Mouse (Mus musculus) retina, postnatal 7 days (tissue): Measurements from ENCODE around the gene Agap1.

Experiments
- DNase-seq: peaks from one replicate; pipeline ENCODE4 v3.0.0-alpha.2; 2012; ENCODE audit warnings: low read depth, low spot score

Gene Agap1

DNA sequence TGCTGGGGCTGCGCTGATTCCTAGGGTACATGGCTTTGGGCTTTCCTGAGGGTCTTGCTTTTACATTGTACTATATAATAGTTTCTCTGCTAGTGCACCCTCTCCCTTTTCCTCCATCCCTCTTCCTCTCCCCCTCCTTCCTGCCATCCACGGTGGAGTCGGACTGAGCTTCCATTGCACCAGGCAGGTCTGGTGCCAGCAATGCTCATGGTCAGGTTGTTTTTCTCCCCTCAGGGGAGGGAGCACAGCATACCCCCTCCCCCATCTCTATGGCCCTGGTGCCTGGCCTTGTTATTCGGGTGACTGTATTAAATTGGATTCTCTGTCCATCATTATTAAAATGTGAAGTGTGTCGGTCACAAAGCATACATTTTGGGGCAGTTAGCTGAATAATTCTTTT, 259.1 kb downstream of the Agap1 start:
- no peak for DNase-seq

DNA sequence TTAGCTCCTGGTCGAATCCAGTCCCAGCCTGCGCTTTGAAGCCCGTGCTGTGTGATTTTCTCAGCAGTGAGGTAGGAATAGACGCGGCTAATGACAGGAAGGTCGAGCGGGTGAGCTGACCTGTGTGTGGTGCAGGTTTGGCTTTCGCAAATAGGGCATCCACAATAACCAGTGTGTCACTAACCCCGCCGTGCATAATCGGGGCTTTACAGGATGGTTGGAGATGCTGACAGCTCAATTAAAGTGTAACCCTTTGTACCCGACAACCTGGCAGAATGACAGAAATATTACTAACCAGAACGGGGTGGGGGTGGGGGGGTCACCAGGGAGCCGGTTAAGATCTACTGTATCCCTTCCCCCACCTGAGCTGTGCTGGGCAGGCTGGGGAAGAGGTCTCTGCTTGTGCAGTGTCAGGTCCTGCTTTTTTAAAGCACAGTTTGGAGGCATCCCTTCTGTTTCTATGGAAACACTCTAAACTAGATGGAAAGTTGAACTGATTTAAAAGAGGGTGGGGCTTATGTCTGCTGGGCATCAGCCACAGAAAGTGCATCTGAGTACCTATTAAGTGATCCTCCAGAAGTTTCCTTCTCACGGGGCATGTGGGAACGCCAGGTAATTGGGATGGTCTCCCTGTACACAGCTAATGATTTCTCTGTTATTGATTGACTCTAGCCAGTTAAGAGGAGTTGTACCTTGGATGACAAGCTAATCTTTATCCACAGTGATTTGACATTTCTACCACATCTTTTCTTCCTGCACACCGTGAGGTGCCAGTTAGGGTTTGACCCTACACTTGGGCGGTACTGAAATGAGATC, 259.8 kb downstream of the Agap1 start:
- no peak for DNase-seq

DNA sequence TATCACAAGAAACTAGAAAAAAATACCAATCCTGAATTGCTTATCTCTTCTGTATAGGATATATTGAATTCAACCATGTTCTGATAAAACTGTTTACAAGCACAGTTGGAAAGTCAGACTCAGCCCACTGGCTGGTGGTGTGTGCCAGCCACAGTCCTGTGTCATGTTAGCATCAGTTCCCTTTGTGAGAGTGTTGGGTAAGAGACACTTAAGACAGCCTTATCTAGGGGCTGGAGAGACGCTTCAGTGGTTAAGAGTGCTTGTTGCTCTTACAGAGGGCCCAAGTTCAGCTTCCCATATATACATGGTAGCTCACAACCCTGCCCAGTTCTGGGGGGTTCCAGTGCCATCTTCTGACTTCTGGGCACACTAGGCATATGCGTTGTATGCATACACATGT, 261.6 kb downstream of the Agap1 start:
- no peak for DNase-seq

DNA sequence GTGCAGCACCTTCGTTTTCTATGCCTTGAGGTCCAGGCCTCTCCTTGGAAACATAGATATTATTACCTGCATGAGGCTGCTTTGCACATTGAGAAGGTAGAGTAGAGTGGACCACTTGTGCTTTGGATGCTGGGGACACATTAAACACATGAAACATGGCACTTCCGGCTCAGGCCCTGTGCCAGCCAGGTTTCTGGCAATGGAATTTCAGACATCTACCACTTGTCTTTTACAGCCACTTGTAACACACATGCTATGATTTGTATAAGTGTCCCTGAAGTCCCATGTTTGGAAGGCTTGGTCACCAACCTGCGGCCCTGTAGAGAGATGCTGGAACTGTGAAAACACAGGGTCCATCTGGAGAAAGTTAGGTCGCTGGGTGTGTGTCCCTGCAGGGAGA, 262.5 kb downstream of the Agap1 start:
- DNase-seq, result no peak

DNA sequence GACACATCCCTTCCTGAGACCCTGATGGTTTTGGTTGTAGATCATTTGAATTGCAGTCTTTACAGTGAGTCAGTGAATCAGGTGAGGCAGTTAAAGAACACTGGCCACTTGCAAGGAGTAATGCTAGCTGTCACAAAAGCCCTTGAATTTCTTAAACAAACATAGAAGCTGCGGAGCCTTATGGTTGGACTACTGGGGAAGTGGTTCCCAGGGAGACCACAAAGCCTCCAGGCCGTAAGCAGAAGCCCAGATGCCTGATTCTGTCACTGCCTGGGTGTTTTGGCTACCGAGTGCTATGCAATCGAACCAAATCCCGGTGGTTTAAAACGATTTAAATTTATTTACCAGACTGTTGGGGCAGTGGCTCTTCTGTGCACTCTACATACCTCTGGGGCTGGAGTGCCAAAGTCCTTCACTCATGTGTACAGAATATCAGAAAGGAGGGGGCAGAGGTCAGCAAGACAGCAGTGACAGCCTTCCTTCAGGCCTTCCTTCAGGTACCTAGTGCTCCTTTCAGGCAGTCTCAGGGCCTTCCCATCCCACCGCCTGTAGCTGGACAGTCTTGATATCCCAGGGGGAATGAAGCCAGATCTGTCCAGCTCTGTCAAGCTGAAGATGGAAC, 264.3 kb downstream of the Agap1 start:
- no peak for DNase-seq

DNA sequence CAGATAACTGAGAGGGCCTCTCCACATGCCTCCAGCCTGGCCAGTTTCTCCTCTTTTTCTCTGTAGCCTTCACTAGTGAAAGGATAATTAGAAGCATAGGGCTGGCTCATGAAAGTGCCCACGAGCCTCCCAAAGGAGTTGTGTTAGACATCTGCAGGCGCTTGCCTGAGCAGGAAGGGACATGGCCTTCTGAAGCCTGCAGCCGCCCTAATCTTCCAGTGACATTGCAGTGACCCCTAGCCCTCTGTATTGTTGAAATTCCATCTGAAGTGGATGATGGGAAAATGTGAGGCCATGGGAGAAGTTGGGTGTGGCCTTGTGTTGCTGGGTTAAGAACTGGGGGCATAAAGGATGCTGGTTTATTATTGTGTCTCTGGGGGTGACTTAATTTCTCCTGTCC, 269.5 kb downstream of the Agap1 start:
- DNase-seq, result no peak

- DNase-seq, result no peak
These were observed 269.9 kb downstream of the Agap1 start for GRCm38 (mm10) chr1:89724555-89724954.

DNA sequence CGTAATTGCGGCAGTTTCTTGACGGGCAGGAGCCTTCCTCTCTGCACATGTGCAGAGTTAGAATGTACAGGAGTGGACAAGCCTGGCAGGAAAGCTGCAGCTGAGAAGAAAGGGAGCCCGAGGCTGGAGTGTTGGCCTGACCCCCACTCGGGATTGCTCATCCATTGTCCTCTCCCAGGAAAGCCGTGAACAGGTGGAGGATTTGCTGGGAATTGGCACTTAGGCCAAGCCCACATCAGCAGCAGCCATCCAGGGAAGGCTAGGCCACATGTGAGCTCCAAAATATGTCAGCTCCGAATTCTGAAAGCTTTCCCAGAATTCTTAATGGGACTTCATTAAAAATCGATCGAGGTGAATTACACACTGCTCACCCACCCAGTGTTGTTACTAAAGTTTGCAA, 270.4 kb downstream of the Agap1 start:
- no peak for DNase-seq

GRCm38 (mm10) chr1:89728481-89728880, 273.9 kb downstream of the Agap1 start:
- DNase-seq, result no peak

DNA sequence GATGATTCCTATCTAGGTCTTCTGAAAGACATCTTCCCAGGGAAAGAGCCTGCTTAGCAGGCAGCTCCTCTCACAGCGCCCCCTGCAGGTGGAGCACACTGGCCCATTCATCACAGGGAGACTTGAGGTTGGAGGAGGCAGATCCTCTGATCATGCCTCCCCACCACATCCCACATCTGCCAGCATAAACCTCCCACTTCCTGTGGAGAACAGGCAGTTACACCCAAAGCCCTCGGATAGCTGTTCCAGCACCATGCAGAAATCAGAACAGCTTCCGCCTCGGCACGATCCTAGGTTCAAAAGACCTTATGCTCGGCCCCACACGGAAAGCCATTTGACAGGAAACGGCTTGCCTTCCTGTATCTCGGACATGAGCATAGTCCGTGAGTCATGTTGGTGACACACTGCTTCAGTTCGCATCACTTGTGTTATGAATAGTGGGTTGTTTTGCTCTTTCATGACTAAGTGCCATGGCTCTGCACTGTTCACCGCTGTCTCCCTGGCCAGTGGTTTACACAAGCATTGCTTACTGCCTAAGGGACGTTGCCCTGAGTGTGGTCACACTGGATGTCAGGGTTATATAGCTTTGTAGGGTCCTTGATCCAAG, 276.1 kb downstream of the Agap1 start:
- no peak for DNase-seq

- DNase-seq, result no peak
These were observed 279.8 kb downstream of the Agap1 start for GRCm38 (mm10) chr1:89734368-89734767.

GRCm38 (mm10) chr1:89735146-89735545, 280.5 kb downstream of the Agap1 start:
- no peak for DNase-seq

GRCm38 (mm10) chr1:89736021-89736420, 281.4 kb downstream of the Agap1 start:
- DNase-seq, result no peak

- DNase-seq, result no peak
These were observed 284.6 kb downstream of the Agap1 start for GRCm38 (mm10) chr1:89739067-89739774.

- no peak for DNase-seq
These were observed 285.1 kb downstream of the Agap1 start for GRCm38 (mm10) chr1:89739775-89740099.

- DNase-seq, result no peak
These were observed 287.8 kb downstream of the Agap1 start for GRCm38 (mm10) chr1:89742359-89742758.

DNA sequence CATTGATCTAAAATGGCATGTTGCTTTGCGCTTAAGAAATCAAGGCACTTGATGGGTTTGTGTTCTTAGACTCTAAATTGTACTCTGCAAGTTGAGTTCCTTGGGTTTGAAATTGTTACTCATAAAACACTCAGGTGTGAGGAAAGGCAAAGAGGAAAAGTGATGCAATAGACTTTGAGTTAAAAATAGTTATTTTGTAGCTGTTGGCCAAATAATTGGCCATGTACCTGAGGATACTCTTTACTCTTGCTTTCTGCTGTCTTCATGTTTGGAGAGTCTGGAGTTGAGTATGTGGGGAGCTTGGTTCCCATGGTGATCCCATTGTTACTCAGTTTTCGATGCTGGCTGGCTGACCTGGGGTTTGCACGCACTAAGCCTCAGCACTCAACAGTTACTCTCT, 291.6 kb downstream of the Agap1 start:
- DNase-seq, result no peak

GRCm38 (mm10) chr1:89749666-89750065, 295.1 kb downstream of the Agap1 start:
- no peak for DNase-seq

GRCm38 (mm10) chr1:89750495-89750894, 295.9 kb downstream of the Agap1 start:
- DNase-seq, result no peak

DNA sequence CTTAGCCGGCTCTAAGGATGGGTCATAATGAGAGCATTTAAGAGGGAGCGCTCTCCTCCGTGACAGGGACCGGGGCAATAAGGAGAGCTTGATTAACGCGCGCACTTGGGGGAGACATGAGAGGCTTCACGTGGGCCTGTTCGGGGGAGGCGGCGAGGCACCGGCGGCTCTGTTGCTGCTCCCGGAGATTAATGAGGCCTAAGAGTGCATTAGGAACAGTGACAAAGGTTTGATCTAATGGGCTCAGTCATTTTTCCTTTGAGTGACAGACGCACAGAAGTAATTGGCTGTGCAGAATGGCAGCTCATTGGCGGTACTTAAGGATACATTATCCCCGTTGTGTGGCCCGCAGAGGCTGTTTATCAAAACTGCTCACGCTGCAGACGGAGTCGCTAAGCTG, 296.3 kb downstream of the Agap1 start:
- peak; percentile 49 for DNase-seq

- no peak for DNase-seq
These were observed 296.7 kb downstream of the Agap1 start for GRCm38 (mm10) chr1:89751344-89751743.

GRCm38 (mm10) chr1:89752659-89753058, 298.1 kb downstream of the Agap1 start:
- no peak for DNase-seq
